Mouse (Mus musculus) bone marrow, adult 2 months (tissue): ENCODE results near the gene Oas3.
A peak's percentile ranks its signal among the peaks of the same experiment; 100 is the strongest.

Experiments
- CTCF ChIP-seq: fragments of 200-500 bp; IDR thresholded peaks from 2 replicates; pipeline ENCODE4 v1.5.1; 2011; ENCODE audit warnings: low read length, control low read depth; ENCODE audit not compliant: control insufficient read depth, insufficient read depth
- POLR2A ChIP-seq: fragments of 200-500 bp; IDR thresholded peaks from 2 replicates; pipeline ENCODE4 v1.6.1; 2011; ENCODE audit warnings: low read depth, mild to moderate bottlenecking, control low read depth, low read length, borderline replicate concordance; ENCODE audit not compliant: control insufficient read depth

GRCm38 (mm10) chr5:120742125-120742524 lies 35.3 kb downstream of the Oas3 start:
- TF ChIP-seq POLR2A = no peak
- TF ChIP-seq CTCF = peak; percentile 52; the same call in 1 of the 2 replicates
